Mouse (Mus musculus) ovary, postnatal 14 days (tissue): ENCODE results near the gene Chmp1a.
"Not testable (repeated sequence)": the region's sequence is repeated elsewhere in the genome, so short reads cannot be mapped to it uniquely, and the experiment has no call there.

Source experiments
- DNase-seq: peaks from one replicate; pipeline ENCODE4 v3.0.0; 2022; ENCODE audit warnings: low spot score

Gene Chmp1a

GRCm38 (mm10) chr8:123231742-123232141 lies 19.2 kb upstream of the Chmp1a start:
- DNase-seq: no peak

- not testable (repeated sequence) for DNase-seq
Measured at GRCm38 (mm10) chr8:123230326-123230725, 17.8 kb upstream of the Chmp1a start.

- no peak for DNase-seq
Measured at GRCm38 (mm10) chr8:123228416-123228815, 15.9 kb upstream of the Chmp1a start.

- peak; percentile 92 for DNase-seq
Measured at GRCm38 (mm10) chr8:123224278-123225266, 12.0 kb upstream of the Chmp1a start, which contains the start of gene Cdk10. TSS of gene Cdk10 (plus strand) at chr8:123224842.

- no peak for DNase-seq
Measured at GRCm38 (mm10) chr8:123220917-123221316, 8.4 kb upstream of the Chmp1a start.

- no peak for DNase-seq
Measured at GRCm38 (mm10) chr8:123215430-123215829, 2.9 kb upstream of the Chmp1a start.

GRCm38 (mm10) chr8:123213118-123213772 lies 682 bp upstream of the Chmp1a start:
- no peak for DNase-seq

- no peak for DNase-seq
Measured at GRCm38 (mm10) chr8:123211876-123212275, 687 bp downstream of the Chmp1a start.

- no peak for DNase-seq
Measured at GRCm38 (mm10) chr8:123203571-123203970, 9.0 kb downstream of the Chmp1a start.

GRCm38 (mm10) chr8:123202288-123202687 lies 10.3 kb downstream of the Chmp1a start:
- DNase-seq: peak; percentile 82

- no peak for DNase-seq
Measured at GRCm38 (mm10) chr8:123199864-123200263, 12.7 kb downstream of the Chmp1a start.

GRCm38 (mm10) chr8:123197016-123197415 lies 15.5 kb downstream of the Chmp1a start:
- not testable (repeated sequence) for DNase-seq

GRCm38 (mm10) chr8:123193771-123194170 lies 18.8 kb downstream of the Chmp1a start:
- no peak for DNase-seq

- no peak for DNase-seq
Measured at GRCm38 (mm10) chr8:123191908-123192307, 20.7 kb downstream of the Chmp1a start.

GRCm38 (mm10) chr8:123190678-123191077 lies 21.9 kb downstream of the Chmp1a start:
- DNase-seq: peak; percentile 71

- no peak for DNase-seq
Measured at GRCm38 (mm10) chr8:123188841-123189240, 23.7 kb downstream of the Chmp1a start.

GRCm38 (mm10) chr8:123188006-123188405 lies 24.6 kb downstream of the Chmp1a start:
- DNase-seq: no peak

GRCm38 (mm10) chr8:123185566-123186409 lies 26.8 kb downstream of the Chmp1a start, which contains the start of gene Dpep1:
TSS of gene Dpep1 (plus strand) at chr8:123186242.
- DNase-seq: peak; percentile 14

GRCm38 (mm10) chr8:123181391-123181790 lies 31.2 kb downstream of the Chmp1a start:
- DNase-seq: no peak

- no peak for DNase-seq
Measured at GRCm38 (mm10) chr8:123157888-123158465, 54.6 kb downstream of the Chmp1a start, which contains the start of gene Sult5a1. TSS of gene Sult5a1 (minus strand) at chr8:123158315.

- no peak for DNase-seq
Measured at GRCm38 (mm10) chr8:123156070-123156773, 56.3 kb downstream of the Chmp1a start.
